Mouse (Mus musculus): ENCODE data around the gene Trim42. TPM values are rescaled to one million over a fixed set of nuclear protein-coding genes. Genes with fewer than 3 reads are reported as not detected.
A peak's percentile ranks its signal among the peaks of the same experiment; 100 is the strongest.

Trim42 gene
- not detected in 2 replicates for polyA plus RNA-seq (2015; fragmentation: Nextera tagmentation; extraction: Ambion mirVana)

- no peak within 1 kb of the TSS for H3K4me3 ChIP-seq
- H3K36me3 ChIP-seq, result no peaks in the 10 kb centered on the region
- 91% methylated on average over 7 of the region's 7 CpGs for WGBS
- H3K4me1 ChIP-seq (replicated peaks), result no peaks in the 10 kb centered on the region
- no peaks in the 10 kb centered on the region for H3K27me3 ChIP-seq
- no peak within 1 kb of the TSS for H3K4me2 ChIP-seq
- H3K9me3 ChIP-seq, result no peaks in the 10 kb centered on the region
- no peak for ATAC-seq (ENCODE audit: low FRiP score)
- H3K9ac ChIP-seq, result no peak within 1 kb of the TSS
- no peak within 1 kb of the TSS for H3K27ac ChIP-seq
Observed at GRCm38 (mm10) chr9:97369591-97369990, at the start of gene Trim42. TSS of gene Trim42 (minus strand) at chr9:97369958.

- H3K4me2 ChIP-seq, result no peak overlapping the region
- H3K4me3 ChIP-seq, result no peak overlapping the region
- no peak overlapping the region for H3K27ac ChIP-seq
- H3K9ac ChIP-seq, result no peak overlapping the region
- no peak for ATAC-seq (ENCODE audit: low FRiP score)
- no peaks in the 10 kb centered on the region for H3K4me1 ChIP-seq (replicated peaks)
- H3K36me3 ChIP-seq, result no peaks in the 10 kb centered on the region
- 86% methylated on average over 6 of the region's 6 CpGs for WGBS
- no peaks in the 10 kb centered on the region for H3K27me3 ChIP-seq
- H3K9me3 ChIP-seq, result no peaks in the 10 kb centered on the region; the same call in 1 of the 2 replicates
Observed at GRCm38 (mm10) chr9:97414876-97415668, 45.3 kb upstream of the Trim42 start.

- no peaks in the 10 kb centered on the region; the same call in 1 of the 2 replicates for H3K9me3 ChIP-seq
- no peak overlapping the region for H3K27ac ChIP-seq
- H3K9ac ChIP-seq, result no peak overlapping the region
- no peaks in the 10 kb centered on the region for H3K4me1 ChIP-seq (replicated peaks)
- no peaks in the 10 kb centered on the region for H3K27me3 ChIP-seq
- ATAC-seq (ENCODE audit: low FRiP score), result no peak
- no peak overlapping the region for H3K4me2 ChIP-seq
- H3K36me3 ChIP-seq, result no peaks in the 10 kb centered on the region
- H3K4me3 ChIP-seq, result no peak overlapping the region
- 85% methylated on average over 2 of the region's 2 CpGs for WGBS
Observed at GRCm38 (mm10) chr9:97408142-97408541, 38.4 kb upstream of the Trim42 start.

- H3K9me3 ChIP-seq, result no peaks in the 10 kb centered on the region
- 62% methylated on average over 6 of the region's 6 CpGs for WGBS
- 0 out of 2 replicates have a peak, but pooled peaks cover 5% of the 10 kb centered on the region for H3K4me1 ChIP-seq (replicated peaks)
- no peak overlapping the region for H3K4me3 ChIP-seq
- no peaks in the 10 kb centered on the region for H3K27me3 ChIP-seq
- no peak for ATAC-seq (ENCODE audit: low FRiP score)
- no peaks in the 10 kb centered on the region for H3K36me3 ChIP-seq
- no peak overlapping the region for H3K4me2 ChIP-seq
- no peak overlapping the region for H3K27ac ChIP-seq
- H3K9ac ChIP-seq, result no peak overlapping the region
Observed at GRCm38 (mm10) chr9:97356441-97356840, 13.3 kb downstream of the Trim42 start.

- peak; percentile 61; the same call in 1 of the 2 replicates for ATAC-seq (ENCODE audit: low FRiP score)
- Histone ChIP-seq H3K9me3 (0 out of 2 replicates have a peak, but pooled peaks cover 3% of the 10 kb centered on the region), H3K4me1 (replicated peaks) (0 out of 2 replicates have a peak, but pooled peaks cover 5% of the 10 kb centered on the region), H3K4me2 (no peak overlapping the region), H3K27ac (no peak overlapping the region), H3K36me3 (no peaks in the 10 kb centered on the region), H3K9ac (no peak overlapping the region), H3K27me3 (peaks cover 12% of the 10 kb centered on the region), H3K4me3 (no peak overlapping the region)
- 59% methylated on average over 12 of the region's 12 CpGs for WGBS
Observed at GRCm38 (mm10) chr9:97344767-97345297, 24.9 kb downstream of the Trim42 start.

GRCm38 (mm10) chr9:97341772-97342171 lies 28.0 kb downstream of the Trim42 start:
- no peak for ATAC-seq (ENCODE audit: low FRiP score)

GRCm38 (mm10) chr9:97322846-97323245 lies 46.9 kb downstream of the Trim42 start:
- Histone ChIP-seq H3K4me1 (replicated peaks) (no peaks in the 10 kb centered on the region), H3K9ac (no peak overlapping the region), H3K36me3 (no peaks in the 10 kb centered on the region), H3K4me3 (no peak overlapping the region), H3K27ac (no peak overlapping the region), H3K27me3 (no peaks in the 10 kb centered on the region), H3K9me3 (no peaks in the 10 kb centered on the region), H3K4me2 (no peak overlapping the region)
- no peak for ATAC-seq (ENCODE audit: low FRiP score)
- 63% methylated on average over 3 of the region's 3 CpGs for WGBS

More at GRCm38 (mm10) chr9:97341772-97342171, 28.0 kb downstream of the Trim42 start:
- H3K4me1 ChIP-seq (replicated peaks), result 0 out of 2 replicates have a peak, but pooled peaks cover 5% of the 10 kb centered on the region
- 67% methylated on average over 4 of the region's 5 CpGs for WGBS
- H3K27me3 ChIP-seq, result peaks cover 10% of the 10 kb centered on the region
- 0 out of 2 replicates have a peak, but pooled peaks cover 6% of the 10 kb centered on the region for H3K9me3 ChIP-seq
- no peak overlapping the region for H3K4me2 ChIP-seq
- no peak overlapping the region for H3K9ac ChIP-seq
- H3K27ac ChIP-seq, result no peak overlapping the region
- H3K4me3 ChIP-seq, result no peak overlapping the region
- no peaks in the 10 kb centered on the region for H3K36me3 ChIP-seq

- ATAC-seq (ENCODE audit: low FRiP score), result no peak
- Histone ChIP-seq H3K27me3 (no peaks in the 10 kb centered on the region), H3K9ac (no peak overlapping the region), H3K9me3 (no peaks in the 10 kb centered on the region), H3K4me1 (replicated peaks) (no peaks in the 10 kb centered on the region), H3K27ac (no peak overlapping the region), H3K4me3 (no peak overlapping the region), H3K36me3 (no peaks in the 10 kb centered on the region), H3K4me2 (no peak overlapping the region)
- 57% methylated on average over 10 of the region's 10 CpGs for WGBS
Observed at GRCm38 (mm10) chr9:97322120-97322519, 47.6 kb downstream of the Trim42 start.

GRCm38 (mm10) chr9:97315421-97316055 lies 54.2 kb downstream of the Trim42 start:
- H3K4me1 ChIP-seq (replicated peaks), result no peaks in the 10 kb centered on the region
- WGBS, result 70% methylated on average over 10 of the region's 10 CpGs
- H3K9me3 ChIP-seq, result no peaks in the 10 kb centered on the region
- no peak overlapping the region for H3K27ac ChIP-seq
- H3K4me3 ChIP-seq, result no peak overlapping the region
- H3K27me3 ChIP-seq, result 0 out of 2 replicates have a peak, but pooled peaks cover 3% of the 10 kb centered on the region
- H3K9ac ChIP-seq, result no peak overlapping the region
- no peak for ATAC-seq (ENCODE audit: low FRiP score)
- no peak overlapping the region for H3K4me2 ChIP-seq
- H3K36me3 ChIP-seq, result no peaks in the 10 kb centered on the region

- H3K4me1 ChIP-seq (replicated peaks), result no peaks in the 10 kb centered on the region
- 89% methylated on average over 7 of the region's 7 CpGs for WGBS
- H3K9ac ChIP-seq, result no peak overlapping the region
- H3K4me3 ChIP-seq, result no peak overlapping the region
- no peak overlapping the region for H3K27ac ChIP-seq
- no peaks in the 10 kb centered on the region for H3K36me3 ChIP-seq
- H3K27me3 ChIP-seq, result 0 out of 2 replicates have a peak, but pooled peaks cover 3% of the 10 kb centered on the region
- no peak overlapping the region for H3K4me2 ChIP-seq
- no peaks in the 10 kb centered on the region for H3K9me3 ChIP-seq
- no peak for ATAC-seq (ENCODE audit: low FRiP score)
Observed at GRCm38 (mm10) chr9:97311614-97312013, 58.1 kb downstream of the Trim42 start.

- H3K4me3 ChIP-seq, result no peak overlapping the region
- no peaks in the 10 kb centered on the region for H3K27me3 ChIP-seq
- H3K4me1 ChIP-seq (replicated peaks), result no peaks in the 10 kb centered on the region
- no peaks in the 10 kb centered on the region for H3K36me3 ChIP-seq
- 91% methylated on average over 7 of the region's 7 CpGs for WGBS
- H3K9ac ChIP-seq, result no peak overlapping the region
- no peak overlapping the region for H3K27ac ChIP-seq
- ATAC-seq (ENCODE audit: low FRiP score), result no peak
- no peak overlapping the region for H3K4me2 ChIP-seq
- H3K9me3 ChIP-seq, result no peaks in the 10 kb centered on the region
Observed at GRCm38 (mm10) chr9:97309509-97310053, 60.2 kb downstream of the Trim42 start.
